ENCODE assay signal across 22 mouse cellular contexts in the genomic region with DNA sequence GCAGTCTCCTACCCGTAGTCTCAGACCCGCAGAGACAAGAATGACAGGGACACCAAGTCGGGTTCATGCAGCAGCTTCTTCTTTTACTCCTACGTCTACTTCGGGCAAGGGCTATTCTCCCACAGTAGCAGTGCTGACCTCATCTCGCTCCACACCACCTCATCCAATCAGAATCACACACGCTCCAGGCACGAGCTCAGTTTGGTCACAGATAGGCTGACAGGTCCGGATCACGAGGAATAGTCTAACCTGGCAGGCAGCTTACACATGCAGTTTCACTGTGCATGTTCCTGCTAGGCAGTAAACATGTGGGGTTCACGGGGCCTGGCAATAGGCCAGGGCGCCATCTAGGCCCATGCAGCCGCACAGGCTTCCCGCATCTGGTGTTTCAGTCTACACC.
DNase-seq lines count a peak whose midpoint lies in the region.
"Had no signal": no experiment of that assay in that cellular context is flagged by ENCODE, and none has a peak within 500 bp of the region (broad histone marks: within the 10 kb centered on the region; RNA-seq: fewer than 3 reads in every experiment).

No protein-coding gene starts in this region.

- DNase-seq in heart, adult 11 months, result peak; percentile 86
- DNase-seq in heart, embryonic 10.5 days (ENCODE audit: low spot score), result no peak
- DNase-seq in ES-CJ7 (ENCODE audit: low read depth, low spot score) (peak; percentile 40), NIH3T3 (ENCODE audit: low read depth) (peak; percentile 1), ZHBTc4 (ENCODE audit: low read depth, low spot score) (peak; percentile 39)
- DNase-seq in layer of hippocampus, adult 9-10 months (ENCODE audit: low spot score), result no peak
- DNase-seq in left cerebral cortex, postnatal 14 days (ENCODE audit: low spot score in 2 of 2), result no peak
- DNase-seq: adrenal gland, adult 2 months; adrenal gland, postnatal 10 days; adrenal gland, postnatal 25 days; cerebellum, adult 11 months; cerebellum, adult 18-20 months; cerebellum, adult 8-10 months; cerebellum, adult 9-11 months; cerebellum, postnatal 14 days; cerebellum, postnatal 36 days; embryo, embryonic 11 days had no signal

- H3K27ac ChIP-seq in heart, embryonic 10.5 days, result no peak overlapping the region
- H3K27ac ChIP-seq: embryonic facial prominence, embryonic 13.5 days; embryonic facial prominence, embryonic 15.5 days; forebrain, embryonic 12.5 days had no signal

- WGBS in heart, embryonic 10.5 days, result 86% methylated on average over 14 of the region's 14 CpGs

- no peak overlapping the region for H3K4me3 ChIP-seq in heart, embryonic 10.5 days
- H3K4me3 ChIP-seq: embryonic facial prominence, embryonic 13.5 days; embryonic facial prominence, embryonic 15.5 days; erythroblast, embryonic 14.5 days; forebrain, embryonic 12.5 days had no signal

- H3K27me3 ChIP-seq in heart, embryonic 10.5 days (ENCODE audit: insufficient read depth, poor library complexity, severe bottlenecking), result no peaks in the 10 kb centered on the region
- H3K27me3 ChIP-seq: embryonic facial prominence, embryonic 13.5 days; embryonic facial prominence, embryonic 15.5 days; forebrain, embryonic 12.5 days had no signal

- intact Hi-C loops in left cerebral cortex, postnatal 14 days (cut with DNase I), result no loop called here

- no peaks in the 10 kb centered on the region for H3K4me1 ChIP-seq in heart, embryonic 10.5 days
- H3K4me1 ChIP-seq: embryonic facial prominence, embryonic 13.5 days; embryonic facial prominence, embryonic 15.5 days; forebrain, embryonic 12.5 days had no signal

- H3K36me3 ChIP-seq in heart, embryonic 10.5 days, result no peaks in the 10 kb centered on the region
- H3K36me3 ChIP-seq: embryonic facial prominence, embryonic 13.5 days; embryonic facial prominence, embryonic 15.5 days; forebrain, embryonic 12.5 days; G1E had no signal

- no peaks in the 10 kb centered on the region for H3K9me3 ChIP-seq in heart, embryonic 10.5 days
- H3K9me3 ChIP-seq: embryonic facial prominence, embryonic 13.5 days; embryonic facial prominence, embryonic 15.5 days; forebrain, embryonic 12.5 days had no signal

Comparison
In these comparisons a context has a peak if more than half of its experiments do, and no peak if none do; other contexts are left out.
1. DNase-seq: peak in heart, adult 11 months (single experiment), ES-CJ7 (single experiment), NIH3T3 (single experiment) and ZHBTc4 (single experiment); none in heart, embryonic 10.5 days (single experiment), layer of hippocampus, adult 9-10 months (single experiment) and left cerebral cortex, postnatal 14 days (0 of 2).